Mouse (Mus musculus): ENCODE measurements around the gene Skap2. TPM values are rescaled to one million over a fixed set of nuclear protein-coding genes. Genes with fewer than 3 reads are reported as not detected.

The Skap2 gene
- polyA plus RNA-seq, 1 experiment: 8.9 TPM

- DNase-seq: no peak
- Histone ChIP-seq H3K27ac (ENCODE audit: control insufficient read depth, insufficient read depth, low read length) (no peak overlapping the region), H3K36me3 (ENCODE audit: control insufficient read depth, insufficient read depth, low read length) (no peaks in the 10 kb centered on the region), H3K4me1 (replicated peaks; ENCODE audit: control insufficient read depth, insufficient read depth, low read length) (no peaks in the 10 kb centered on the region), H3K27me3 (ENCODE audit: control insufficient read depth, insufficient read depth, low read length) (no peaks in the 10 kb centered on the region), H3K4me3 (ENCODE audit: control insufficient read depth, insufficient read depth, low read length) (no peak overlapping the region)
- 88% methylated on average over 11 of the region's 11 CpGs for WGBS
- TF ChIP-seq POLR2A (IDR thresholded peaks at IDR 0.05; ENCODE audit: control insufficient read depth, extremely low read depth, insufficient read depth, low read length, poor library complexity): no peak
These were observed 168.2 kb downstream of the Skap2 start for GRCm38 (mm10) chr6:51844106-51844505.

- DNase-seq: no peak
- Histone ChIP-seq H3K36me3 (ENCODE audit: control insufficient read depth, insufficient read depth, low read length) (no peaks in the 10 kb centered on the region), H3K4me3 (ENCODE audit: control insufficient read depth, insufficient read depth, low read length) (no peak overlapping the region), H3K4me1 (replicated peaks; ENCODE audit: control insufficient read depth, insufficient read depth, low read length) (no peaks in the 10 kb centered on the region), H3K27ac (ENCODE audit: control insufficient read depth, insufficient read depth, low read length) (no peak overlapping the region), H3K27me3 (ENCODE audit: control insufficient read depth, insufficient read depth, low read length) (no peaks in the 10 kb centered on the region)
- WGBS: 95% methylated on average over 9 of the region's 9 CpGs
- TF ChIP-seq CTCF (IDR thresholded peaks at IDR 0.05; ENCODE audit: borderline replicate concordance, control insufficient read depth, extremely low read depth, insufficient read depth, low read length, poor library complexity) (no peak), POLR2A (IDR thresholded peaks at IDR 0.05; ENCODE audit: control insufficient read depth, extremely low read depth, insufficient read depth, low read length, poor library complexity) (no peak)
These were observed 169.3 kb downstream of the Skap2 start for GRCm38 (mm10) chr6:51843081-51843480.

GRCm38 (mm10) chr6:51838177-51838576 lies 174.2 kb downstream of the Skap2 start:
- H3K4me1 ChIP-seq (replicated peaks; ENCODE audit: control insufficient read depth, insufficient read depth, low read length): no peaks in the 10 kb centered on the region
- TF ChIP-seq POLR2A (IDR thresholded peaks at IDR 0.05; ENCODE audit: control insufficient read depth, extremely low read depth, insufficient read depth, low read length, poor library complexity) (no peak), CTCF (IDR thresholded peaks at IDR 0.05; ENCODE audit: borderline replicate concordance, control insufficient read depth, extremely low read depth, insufficient read depth, low read length, poor library complexity) (no peak)
- DNase-seq: no peak
- no peak overlapping the region for H3K27ac ChIP-seq (ENCODE audit: control insufficient read depth, insufficient read depth, low read length)
- no peaks in the 10 kb centered on the region for H3K36me3 ChIP-seq (ENCODE audit: control insufficient read depth, insufficient read depth, low read length)
- H3K27me3 ChIP-seq (ENCODE audit: control insufficient read depth, insufficient read depth, low read length): no peaks in the 10 kb centered on the region
- no peak overlapping the region for H3K4me3 ChIP-seq (ENCODE audit: control insufficient read depth, insufficient read depth, low read length)
- WGBS: 78% methylated on average over 3 of the region's 3 CpGs

GRCm38 (mm10) chr6:51833362-51833761 lies 179.0 kb downstream of the Skap2 start:
- Histone ChIP-seq H3K27me3 (ENCODE audit: control insufficient read depth, insufficient read depth, low read length) (no peaks in the 10 kb centered on the region), H3K4me1 (replicated peaks; ENCODE audit: control insufficient read depth, insufficient read depth, low read length) (no peaks in the 10 kb centered on the region), H3K36me3 (ENCODE audit: control insufficient read depth, insufficient read depth, low read length) (no peaks in the 10 kb centered on the region), H3K4me3 (ENCODE audit: control insufficient read depth, insufficient read depth, low read length) (no peak overlapping the region), H3K27ac (ENCODE audit: control insufficient read depth, insufficient read depth, low read length) (no peak overlapping the region)
- no peak for DNase-seq
- TF ChIP-seq CTCF (IDR thresholded peaks at IDR 0.05; ENCODE audit: borderline replicate concordance, control insufficient read depth, extremely low read depth, insufficient read depth, low read length, poor library complexity) (no peak), POLR2A (IDR thresholded peaks at IDR 0.05; ENCODE audit: control insufficient read depth, extremely low read depth, insufficient read depth, low read length, poor library complexity) (no peak)
- WGBS: 73% methylated on average over 2 of the region's 2 CpGs

- Histone ChIP-seq H3K4me1 (replicated peaks; ENCODE audit: control insufficient read depth, insufficient read depth, low read length) (no peaks in the 10 kb centered on the region), H3K27me3 (ENCODE audit: control insufficient read depth, insufficient read depth, low read length) (no peaks in the 10 kb centered on the region), H3K36me3 (ENCODE audit: control insufficient read depth, insufficient read depth, low read length) (no peaks in the 10 kb centered on the region), H3K4me3 (ENCODE audit: control insufficient read depth, insufficient read depth, low read length) (no peak overlapping the region), H3K27ac (ENCODE audit: control insufficient read depth, insufficient read depth, low read length) (no peak overlapping the region)
- TF ChIP-seq POLR2A (IDR thresholded peaks at IDR 0.05; ENCODE audit: control insufficient read depth, extremely low read depth, insufficient read depth, low read length, poor library complexity) (no peak), CTCF (IDR thresholded peaks at IDR 0.05; ENCODE audit: borderline replicate concordance, control insufficient read depth, extremely low read depth, insufficient read depth, low read length, poor library complexity) (no peak)
- WGBS: 90% methylated on average over 4 of the region's 4 CpGs
- DNase-seq: no peak
These were observed 186.7 kb downstream of the Skap2 start for GRCm38 (mm10) chr6:51825621-51826021.

- no peak for DNase-seq
- H3K27ac ChIP-seq (ENCODE audit: control insufficient read depth, insufficient read depth, low read length): no peak overlapping the region
- H3K4me3 ChIP-seq (ENCODE audit: control insufficient read depth, insufficient read depth, low read length): no peak overlapping the region
- no peaks in the 10 kb centered on the region for H3K27me3 ChIP-seq (ENCODE audit: control insufficient read depth, insufficient read depth, low read length)
- no peaks in the 10 kb centered on the region for H3K36me3 ChIP-seq (ENCODE audit: control insufficient read depth, insufficient read depth, low read length)
- TF ChIP-seq CTCF (IDR thresholded peaks at IDR 0.05; ENCODE audit: borderline replicate concordance, control insufficient read depth, extremely low read depth, insufficient read depth, low read length, poor library complexity) (no peak), POLR2A (IDR thresholded peaks at IDR 0.05; ENCODE audit: control insufficient read depth, extremely low read depth, insufficient read depth, low read length, poor library complexity) (no peak)
- no peaks in the 10 kb centered on the region for H3K4me1 ChIP-seq (replicated peaks; ENCODE audit: control insufficient read depth, insufficient read depth, low read length)
- WGBS: 95% methylated on average over 9 of the region's 9 CpGs
These were observed 188.1 kb downstream of the Skap2 start for GRCm38 (mm10) chr6:51824136-51824830.

- no peak for DNase-seq
- TF ChIP-seq POLR2A (IDR thresholded peaks at IDR 0.05; ENCODE audit: control insufficient read depth, extremely low read depth, insufficient read depth, low read length, poor library complexity): no peak
- no peak for TF ChIP-seq CTCF (IDR thresholded peaks at IDR 0.05; ENCODE audit: borderline replicate concordance, control insufficient read depth, extremely low read depth, insufficient read depth, low read length, poor library complexity)
- no peaks in the 10 kb centered on the region for H3K4me1 ChIP-seq (replicated peaks; ENCODE audit: control insufficient read depth, insufficient read depth, low read length)
- H3K27me3 ChIP-seq (ENCODE audit: control insufficient read depth, insufficient read depth, low read length): no peaks in the 10 kb centered on the region
- H3K36me3 ChIP-seq (ENCODE audit: control insufficient read depth, insufficient read depth, low read length): no peaks in the 10 kb centered on the region
- 35% methylated on average over 4 of the region's 4 CpGs for WGBS
- no peak overlapping the region for H3K27ac ChIP-seq (ENCODE audit: control insufficient read depth, insufficient read depth, low read length)
- H3K4me3 ChIP-seq (ENCODE audit: control insufficient read depth, insufficient read depth, low read length): no peak overlapping the region
These were observed 190.3 kb downstream of the Skap2 start for GRCm38 (mm10) chr6:51822049-51822448.

All from thymus, adult 2 months (tissue).